Mouse (Mus musculus): ENCODE data around the gene Gm13199. TPM values are rescaled to one million over a fixed set of nuclear protein-coding genes. Genes with fewer than 3 reads are reported as not detected.

Gm13199 gene
- under 1 TPM; 0.68 to 0.87 TPM for total RNA-seq (2023)

GRCm38 (mm10) chr2:5862834-5863233, at the start of gene Gm13199:
Gm13199 (minus strand) TSS chr2:5862934.

GRCm38 (mm10) chr2:5894843-5895570, 32.3 kb upstream of the Gm13199 start, which contains the start of gene Sec61a2:
Sec61a2 (minus strand) TSS chr2:5895432.

GRCm38 (mm10) chr2:5844873-5845631, 17.7 kb downstream of the Gm13199 start, which contains the start of the genes Nudt5 and Cdc123:
Nudt5 (plus strand) TSS chr2:5845019.
Cdc123 (minus strand) TSS chr2:5845164.

Other genes with a start within 250 kb of the Gm13199 start
- 10 to 100 TPM; 69.5 to 76.5 TPM for gene Camk1d, start 148.4 kb downstream of the Gm13199 start, total RNA-seq (2023)
- 10 to 100 TPM; 16.3 to 17.8 TPM for gene Nudt5, start 17.9 kb downstream of the Gm13199 start, total RNA-seq (2023)
- 10 to 100 TPM; 75.6 to 82.3 TPM for gene Cdc123, start 17.8 kb downstream of the Gm13199 start, total RNA-seq (2023)
- gene Sec61a2, start 32.5 kb upstream of the Gm13199 start, total RNA-seq (2023): 10 to 100 TPM in 1 of 2 experiments, 1 to 10 TPM in 1; 7.1 to 14.9 TPM
- gene Dhtkd1, start 79.9 kb upstream of the Gm13199 start, total RNA-seq (2023): under 1 TPM in 1 of 2 experiments, not detected in 1; 0.20 TPM
- 10 to 100 TPM; 38.2 to 39.1 TPM for gene Upf2, start 88.5 kb upstream of the Gm13199 start, total RNA-seq (2023)